8 mouse cellular contexts compared by ENCODE assay signal in genomic region chr1:180332928-180333440, GRCm38 (mm10). TPM values are rescaled to one million over a fixed set of nuclear protein-coding genes. Genes with fewer than 3 reads are reported as not detected.
A peak's percentile ranks its signal among the peaks of the same experiment; 100 is the strongest.
DNase-seq lines count a peak whose midpoint lies in the region; ATAC-seq and TF ChIP-seq lines count a peak whose summit lies in the region.

No protein-coding gene starts in this region.

- no peaks in the 10 kb centered on the region for H3K9me3 ChIP-seq in hindbrain, embryonic 10.5 days
- no peaks in the 10 kb centered on the region for H3K9me3 ChIP-seq in liver, postnatal 0 days (ENCODE audit: low read length)

- TF ChIP-seq POLR2A in cortical plate, adult 2 months (IDR thresholded peaks at IDR 0.05; ENCODE audit: extremely low read depth, insufficient read depth, low read length) = no peak

- H3K27me3 ChIP-seq in hindbrain, embryonic 10.5 days (ENCODE audit: insufficient read depth, poor library complexity, severe bottlenecking) = peaks cover 59% of the 10 kb centered on the region
- H3K27me3 ChIP-seq in liver, postnatal 0 days (ENCODE audit: insufficient read depth, low read length) = peaks cover 40% of the 10 kb centered on the region

- no peak overlapping the region for H3K27ac ChIP-seq in cortical plate, adult 2 months (ENCODE audit: insufficient read depth, low read length)
- H3K27ac ChIP-seq in hindbrain, embryonic 10.5 days = peak overlapping the region; percentile 84; the same call in 1 of the 2 replicates
- no peak overlapping the region for H3K27ac ChIP-seq in liver, postnatal 0 days (ENCODE audit: low read depth)

- H3K4me2 ChIP-seq in liver, postnatal 0 days (ENCODE audit: low read depth, low read length) = peak overlapping the region; percentile 92

- TF ChIP-seq CTCF in cortical plate, adult 2 months (IDR thresholded peaks at IDR 0.05; ENCODE audit: extremely low read depth, insufficient read depth, low read length) = no peak
- no peak for TF ChIP-seq CTCF in liver, postnatal 0 days (IDR thresholded peaks at IDR 0.05; ENCODE audit: low read depth)

- 18% methylated on average over 14 of the region's 14 CpGs for WGBS in hindbrain, embryonic 10.5 days
- 65% methylated on average over 14 of the region's 14 CpGs for WGBS in liver, postnatal 0 days (ENCODE audit: insufficient replicate concordance)

- no peak for ATAC-seq in liver, postnatal 0 days
- no peak for ATAC-seq in granulocyte monocyte progenitor cell, adult 5-6 weeks (replicated peaks; ENCODE audit: poor library complexity, severe bottlenecking)

- 0 out of 2 replicates have a peak, but pooled peaks cover 10% of the 10 kb centered on the region for H3K36me3 ChIP-seq in hindbrain, embryonic 10.5 days
- H3K36me3 ChIP-seq in liver, postnatal 0 days (replicated peaks; ENCODE audit: insufficient read depth, low read length) = peaks cover 3% of the 10 kb centered on the region; the same call in 1 of the 2 replicates

- H3K4me1 ChIP-seq in cortical plate, adult 2 months (ENCODE audit: control insufficient read depth, insufficient read depth, low read length) = peaks cover 3% of the 10 kb centered on the region; the same call in 1 of the 2 replicates
- H3K4me1 ChIP-seq in hindbrain, embryonic 10.5 days (replicated peaks) = peaks cover 65% of the 10 kb centered on the region
- peaks cover 34% of the 10 kb centered on the region for H3K4me1 ChIP-seq in liver, postnatal 0 days (ENCODE audit: insufficient read depth)

- 0 out of 2 replicates have a peak overlapping the region, but pooled peaks have one; percentile 9 for H3K9ac ChIP-seq in liver, postnatal 0 days (replicated peaks)

- H3K4me3 ChIP-seq in cortical plate, adult 2 months (ENCODE audit: insufficient read depth, low read length) = peak overlapping the region; percentile 84
- peak overlapping the region; percentile 64 for H3K4me3 ChIP-seq in hindbrain, embryonic 10.5 days
- H3K4me3 ChIP-seq in liver, postnatal 0 days (ENCODE audit: low read depth, low read length) = peak overlapping the region; percentile 72; the same call in 1 of the 2 replicates

- peak; percentile 25 for DNase-seq in kidney, adult 18-20 months
- no peak for DNase-seq in kidney, adult 11 months
- DNase-seq in hindbrain, embryonic 10.5 days (ENCODE audit: low spot score) = peak; percentile 12
- no peak for DNase-seq in liver, postnatal 0 days
- DNase-seq in c-Kit-positive CD71-positive TER-119-positive erythroid progenitor cells, embryonic 14.5 days (ENCODE audit: low spot score) = no peak
- no peak for DNase-seq in ovary, postnatal 14 days (ENCODE audit: low spot score)

- no peak for TF ChIP-seq EP300 in liver, postnatal 0 days (IDR thresholded peaks at IDR 0.05; ENCODE audit: low read depth)

RNA-seq across cellular contexts. Expression of gene Itpkb, which starts 2.7 kb away (rescaled TPM):
- 8.0 and 8.1 TPM in 2 replicates for polyA plus RNA-seq in cortical plate, adult 2 months (2012; rRNA removed)
- 3.7 and 4.2 TPM in 2 replicates for polyA plus RNA-seq in hindbrain, embryonic 10.5 days (2016; fragmentation: Nextera tagmentation; extraction: Ambion mirVana)
- polyA plus RNA-seq in liver, postnatal 0 days (2015; fragmentation: Nextera tagmentation; extraction: Ambion mirVana) = 1.3 and 1.4 TPM in 2 replicates
- total RNA-seq in granulocyte monocyte progenitor cell, adult 5-6 weeks (2014; fragmentation: Nextera tagmentation) = 18.7 and 19.6 TPM in 2 replicates
- total RNA-seq in granulocyte monocyte progenitor cell, adult 5-6 weeks (2017) = 9.6 and 13.3 TPM in 2 replicates

Comparison
In these comparisons a context has a peak if more than half of its experiments do, and no peak if none do; other contexts are left out.
1. DNase-seq: peak in kidney, adult 18-20 months (single experiment) and hindbrain, embryonic 10.5 days (single experiment); none in kidney, adult 11 months (single experiment), liver, postnatal 0 days (single experiment), c-Kit-positive CD71-positive TER-119-positive erythroid progenitor cells, embryonic 14.5 days (single experiment) and ovary, postnatal 14 days (single experiment).
2. Peak in every context shown above with its lines, with median percentiles within 50 percentile points of each other: H3K4me3 ChIP-seq.